ENCODE assay signal across 8 mouse cellular contexts in genomic region chr11:111537654-111538053, GRCm38 (mm10).
DNase-seq lines count a peak whose midpoint lies in the region; ATAC-seq and TF ChIP-seq lines count a peak whose summit lies in the region.

No protein-coding gene starts in this region.

- H3K27me3 ChIP-seq in hindbrain, postnatal 0 days (ENCODE audit: insufficient read depth, low read length), result no peaks in the 10 kb centered on the region

- no peak overlapping the region for H3K9ac ChIP-seq in hindbrain, postnatal 0 days (replicated peaks; ENCODE audit: low read length)

- no peak overlapping the region for H3K4me2 ChIP-seq in hindbrain, postnatal 0 days (ENCODE audit: low read depth, low read length)

- H3K4me1 ChIP-seq in hindbrain, postnatal 0 days (ENCODE audit: insufficient read depth, low read length), result no peaks in the 10 kb centered on the region

- ATAC-seq in hindbrain, postnatal 0 days, result no peak

- WGBS in hindbrain, postnatal 0 days, result 30% methylated on average over 3 of the region's 3 CpGs

- H3K36me3 ChIP-seq in hindbrain, postnatal 0 days (ENCODE audit: insufficient read depth, low read length), result no peaks in the 10 kb centered on the region

- no peaks in the 10 kb centered on the region for H3K9me3 ChIP-seq in hindbrain, postnatal 0 days (ENCODE audit: low read length)

- DNase-seq in gastrocnemius, adult 18-20 months (ENCODE audit: low spot score), result peak; percentile 51
- DNase-seq in gastrocnemius, postnatal 25 days, result no peak
- peak; percentile 51 for DNase-seq in urinary bladder, postnatal 14 days (ENCODE audit: low spot score)
- no peak for DNase-seq in urinary bladder, adult 2 months (ENCODE audit: low spot score)
- DNase-seq in cerebellum, postnatal 36 days, result peak; percentile 52 to 70
- peak; percentile 78 for DNase-seq in hindbrain, postnatal 0 days (ENCODE audit: low spot score)
- DNase-seq in left cerebral cortex, postnatal 36 days (ENCODE audit: low spot score in 2 of 2), result peak; percentile 37 to 67
- DNase-seq in retina, postnatal 7 days (ENCODE audit: low read depth, low spot score), result peak; percentile 45

- TF ChIP-seq CTCF in hindbrain, postnatal 0 days (IDR thresholded peaks at IDR 0.05; ENCODE audit: low read depth), result peak; percentile 85

- intact Hi-C loops in left cerebral cortex, postnatal 36 days (cut with DNase I), result loop anchor here (2.0 kb wide), 2 partner anchors 1241 to 1627 kb away; no protein-coding TSS in a partner anchor

- H3K27ac ChIP-seq in hindbrain, postnatal 0 days, result no peak overlapping the region

- no peak overlapping the region for H3K4me3 ChIP-seq in hindbrain, postnatal 0 days (ENCODE audit: low read length)

Comparison
In these comparisons a context has a peak if more than half of its experiments do, and no peak if none do; other contexts are left out.
1. DNase-seq: peak in gastrocnemius, adult 18-20 months (single experiment), urinary bladder, postnatal 14 days (single experiment), cerebellum, postnatal 36 days (2 of 2), hindbrain, postnatal 0 days (single experiment), left cerebral cortex, postnatal 36 days (2 of 2) and retina, postnatal 7 days (single experiment); none in gastrocnemius, postnatal 25 days (single experiment) and urinary bladder, adult 2 months (single experiment).